9 mouse cellular contexts compared by ENCODE assay signal in the genomic region with DNA sequence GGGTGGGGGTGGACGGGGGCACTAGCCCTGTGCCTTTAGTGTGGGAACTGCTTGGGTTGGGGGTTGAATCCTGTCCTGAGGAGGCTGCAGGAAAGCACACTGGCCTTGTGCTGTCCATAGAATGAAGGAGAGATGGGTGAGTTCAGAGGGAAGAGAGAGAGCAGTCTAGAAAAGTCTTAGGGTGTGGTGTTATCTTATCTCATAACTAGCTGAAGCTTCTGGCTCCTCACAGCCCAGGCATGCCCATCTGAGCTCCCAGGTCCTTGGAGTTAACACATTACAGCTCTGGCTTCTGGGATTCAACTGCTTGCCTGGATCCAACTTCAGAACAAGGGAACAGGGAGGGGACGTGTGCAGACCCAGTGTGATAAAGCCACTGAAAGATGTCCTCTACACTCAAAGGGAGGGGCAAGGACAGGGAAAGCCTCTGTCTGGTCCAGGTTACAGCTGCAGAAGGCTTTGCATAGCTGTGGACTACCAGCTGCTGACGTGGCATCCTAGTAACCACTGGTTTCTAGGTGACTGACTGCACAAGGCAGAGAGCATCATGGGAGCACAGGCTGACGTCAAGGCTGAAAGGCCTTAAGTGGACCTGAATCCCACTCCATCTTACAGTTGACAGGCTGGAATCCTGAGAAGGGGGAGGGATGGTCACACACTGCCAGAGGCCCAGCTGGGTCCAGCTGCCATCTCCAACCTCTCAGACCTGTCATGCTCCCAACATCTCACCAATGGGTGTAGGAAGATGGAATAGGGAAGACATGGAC. TPM values are rescaled to one million over a fixed set of nuclear protein-coding genes. Genes with fewer than 3 reads are reported as not detected.
DNase-seq lines count a peak whose midpoint lies in the region; ATAC-seq and TF ChIP-seq lines count a peak whose summit lies in the region.
"Had no signal": no experiment of that assay in that cellular context is flagged by ENCODE, and none has a peak within 500 bp of the region (broad histone marks: within the 10 kb centered on the region; RNA-seq: fewer than 3 reads in every experiment).

No protein-coding gene starts in this region.

- ATAC-seq in activated CD4-positive, CD25-positive, alpha-beta regulatory T cell, adult 4 months, result peak; percentile 23

- peak; percentile 57 for DNase-seq in heart, adult 8-10 months (ENCODE audit: low spot score)
- DNase-seq in kidney, adult 2 months, result peak; percentile 74
- DNase-seq in mesoderm, embryonic 11.5 days (ENCODE audit: low read depth, low spot score), result peak; percentile 73
- no peak for DNase-seq in thymus, postnatal 36 days
- no peak for DNase-seq in urinary bladder, postnatal 25 days (ENCODE audit: low spot score)
- no peak for DNase-seq in thymus, adult 2 months
- no peak for DNase-seq in testis, postnatal 10 days (ENCODE audit: low spot score)

- 44% methylated on average over 4 of the region's 4 CpGs for WGBS in kidney, adult 2 months
- 76% methylated on average over 4 of the region's 4 CpGs for WGBS in thymus, adult 2 months

- peak; percentile 84 for TF ChIP-seq POLR2A in kidney, adult 2 months (IDR thresholded peaks at IDR 0.05; ENCODE audit: low read depth, low read length)
- TF ChIP-seq POLR2A in thymus, adult 2 months (IDR thresholded peaks at IDR 0.05; ENCODE audit: control insufficient read depth, extremely low read depth, insufficient read depth, low read length, poor library complexity), result no peak

- H3K4me1 ChIP-seq in kidney, adult 2 months (ENCODE audit: control insufficient read depth, insufficient read depth, low read length), result peaks cover 4% of the 10 kb centered on the region
- no peaks in the 10 kb centered on the region for H3K4me1 ChIP-seq in thymus, adult 2 months (replicated peaks; ENCODE audit: control insufficient read depth, insufficient read depth, low read length)

- H3K27ac ChIP-seq in kidney, adult 2 months (ENCODE audit: insufficient read depth, low read depth, low read length), result peak overlapping the region; percentile 99
- H3K27ac ChIP-seq in thymus, adult 2 months (ENCODE audit: control insufficient read depth, insufficient read depth, low read length), result no peak overlapping the region
- H3K27ac ChIP-seq: limb, embryonic 15.5 days had no signal

- no peaks in the 10 kb centered on the region for H3K27me3 ChIP-seq in kidney, adult 2 months (replicated peaks; ENCODE audit: control insufficient read depth, insufficient read depth, low read length)
- no peaks in the 10 kb centered on the region for H3K27me3 ChIP-seq in thymus, adult 2 months (ENCODE audit: control insufficient read depth, insufficient read depth, low read length)

- peak overlapping the region; percentile 87 for H3K4me3 ChIP-seq in kidney, adult 2 months (ENCODE audit: insufficient read depth, low read depth, low read length)
- no peak overlapping the region for H3K4me3 ChIP-seq in thymus, adult 2 months (ENCODE audit: control insufficient read depth, insufficient read depth, low read length)

- peaks cover 25% of the 10 kb centered on the region; the same call in 1 of the 2 replicates for H3K36me3 ChIP-seq in kidney, adult 2 months (ENCODE audit: control insufficient read depth, insufficient read depth, low read length)
- H3K36me3 ChIP-seq in thymus, adult 2 months (ENCODE audit: control insufficient read depth, insufficient read depth, low read length), result no peaks in the 10 kb centered on the region; the same call in 1 of the 2 replicates

- TF ChIP-seq CTCF in kidney, adult 2 months (conservative IDR thresholded peaks at IDR 0.05; ENCODE audit: insufficient read depth, insufficient read length, low read depth, low read length), result no peak
- no peak for TF ChIP-seq CTCF in thymus, adult 2 months (IDR thresholded peaks at IDR 0.05; ENCODE audit: borderline replicate concordance, control insufficient read depth, extremely low read depth, insufficient read depth, low read length, poor library complexity)

RNA-seq across cellular contexts. Expression of gene Gpx3, which starts 1.9 kb away (rescaled TPM):
- polyA plus RNA-seq in activated CD4-positive, CD25-positive, alpha-beta regulatory T cell, adult 4 months (2017; shearing (Covaris generic)), result 1 to 10 TPM in 1 of 2 experiments, under 1 TPM in 1; 0.90 to 1.1 TPM
- 100 to 1,000 TPM; 188 to 354 (median 218) TPM for total RNA-seq in heart, adult 8-10 months (2022)
- 28,844 and 31,623 TPM in 2 replicates for polyA plus RNA-seq in kidney, adult 2 months (2012; rRNA removed)
- polyA plus RNA-seq in thymus, adult 2 months (2012; rRNA removed), result 120 and 133 TPM in 2 replicates

RNA-seq across cellular contexts. Expression of gene Hint1, which starts 37.9 kb away (rescaled TPM):
- 100 to 1,000 TPM; 601 to 656 TPM for polyA plus RNA-seq in activated CD4-positive, CD25-positive, alpha-beta regulatory T cell, adult 4 months (2017; shearing (Covaris generic))
- 100 to 1,000 TPM; 213 to 341 (median 275) TPM for total RNA-seq in heart, adult 8-10 months (2022)
- polyA plus RNA-seq in kidney, adult 2 months (2012; rRNA removed), result 1,115 and 1,173 TPM in 2 replicates
- 322 and 336 TPM in 2 replicates for polyA plus RNA-seq in thymus, adult 2 months (2012; rRNA removed)

RNA-seq across cellular contexts. Expression of gene Lyrm7, which starts 43.4 kb away (rescaled TPM):
- polyA plus RNA-seq in activated CD4-positive, CD25-positive, alpha-beta regulatory T cell, adult 4 months (2017; shearing (Covaris generic)), result 1 to 10 TPM; 2.4 to 3.7 TPM
- 10 to 100 TPM; 35.9 to 40.2 (median 39.3) TPM for total RNA-seq in heart, adult 8-10 months (2022)
- 1.4 and 3.9 TPM in 2 replicates for polyA plus RNA-seq in kidney, adult 2 months (2012; rRNA removed)
- 2.9 and 3.5 TPM in 2 replicates for polyA plus RNA-seq in thymus, adult 2 months (2012; rRNA removed)

RNA-seq across cellular contexts. Expression of gene Tnip1, which starts 58.6 kb away (rescaled TPM):
- 10 to 100 TPM; 81.5 to 98.2 TPM for polyA plus RNA-seq in activated CD4-positive, CD25-positive, alpha-beta regulatory T cell, adult 4 months (2017; shearing (Covaris generic))
- total RNA-seq in heart, adult 8-10 months (2022), result 10 to 100 TPM; 30.7 to 41.6 (median 35.2) TPM
- 19.1 and 20.6 TPM in 2 replicates for polyA plus RNA-seq in kidney, adult 2 months (2012; rRNA removed)
- 114 and 121 TPM in 2 replicates for polyA plus RNA-seq in thymus, adult 2 months (2012; rRNA removed)

Comparison
In these comparisons a context has a peak if more than half of its experiments do, and no peak if none do; other contexts are left out.
1. DNase-seq: peak in heart, adult 8-10 months (single experiment), kidney, adult 2 months (single experiment) and mesoderm, embryonic 11.5 days (single experiment); none in thymus, postnatal 36 days (0 of 2), urinary bladder, postnatal 25 days (single experiment), thymus, adult 2 months (single experiment) and testis, postnatal 10 days (single experiment).
2. RNA of gene Gpx3, which starts 1.9 kb away (polyA plus RNA-seq): 28,844 to 31,623 TPM in kidney, adult 2 months; 120 to 133 TPM in thymus, adult 2 months and 0.90 to 1.1 TPM in activated CD4-positive, CD25-positive, alpha-beta regulatory T cell, adult 4 months; every median in the first group is over 100 times any median in the second.